Mouse (Mus musculus) left cerebral cortex, adult 18-20 months (tissue): ENCODE results near the gene Klri1. TPM values are rescaled to one million over a fixed set of nuclear protein-coding genes. Genes with fewer than 3 reads are reported as not detected.
"Not testable (repeated sequence)": the region's sequence is repeated elsewhere in the genome, so short reads cannot be mapped to it uniquely, and the experiment has no call there.

Source experiments
- DNase-seq, 2 experiments: peaks; one replicate each; pipeline ENCODE4 v3.0.0; 2021 to 2022; ENCODE audit warnings: low spot score in 2 of 2, mixed read lengths in 1 of 2
- long read RNA-seq, 2 experiments: library from polyadenylated mRNA; stranded (forward); transcript quantifications; one replicate each; pipeline ENCODE4 v2.0.0; 2021
- microRNA-seq, 2 experiments: library from miRNA; unstranded; fragments of <30 nt; microRNA quantifications; one replicate each; pipeline ENCODE4 v1.2.0; 2021
- total RNA-seq, 2 experiments: library from RNA; stranded (reverse); gene quantifications; 2 replicates each; pipeline ENCODE4 v1.2.3; 2021

The Klri1 gene
- total RNA-seq = not detected
- long read RNA-seq, experiment 1 = 0 reads
- long read RNA-seq, experiment 2 = 0 reads

DNA sequence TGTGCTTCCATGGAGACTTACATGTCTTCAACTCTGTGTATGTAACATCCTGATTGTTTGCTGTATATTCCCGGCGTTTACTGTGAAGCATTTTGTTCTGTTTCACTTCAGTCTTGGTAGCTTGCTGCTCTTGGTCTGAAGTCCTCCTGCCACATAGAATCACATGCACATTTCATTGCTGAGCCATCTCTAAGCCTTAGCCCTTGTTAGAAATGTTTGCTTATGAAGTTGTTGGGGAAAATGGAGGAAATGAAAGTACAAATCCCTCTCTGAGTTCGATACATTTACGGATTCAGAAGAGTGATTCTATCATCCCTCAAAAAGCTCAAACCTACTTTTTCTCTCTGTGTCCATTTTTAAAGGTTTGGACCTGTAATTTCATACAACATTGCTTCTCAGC lies at the start of gene Klri1:
Gene Klri1, minus strand, starts transcription at position 101 of the 400 bp plus-strand sequence.
- DNase-seq = no peak

GRCm38 (mm10) chr6:129747654-129748032 lies 30.7 kb upstream of the Klri1 start:
- no peak for DNase-seq

- DNase-seq = no peak
These were observed 30.2 kb upstream of the Klri1 start for GRCm38 (mm10) chr6:129747016-129747653.

DNA sequence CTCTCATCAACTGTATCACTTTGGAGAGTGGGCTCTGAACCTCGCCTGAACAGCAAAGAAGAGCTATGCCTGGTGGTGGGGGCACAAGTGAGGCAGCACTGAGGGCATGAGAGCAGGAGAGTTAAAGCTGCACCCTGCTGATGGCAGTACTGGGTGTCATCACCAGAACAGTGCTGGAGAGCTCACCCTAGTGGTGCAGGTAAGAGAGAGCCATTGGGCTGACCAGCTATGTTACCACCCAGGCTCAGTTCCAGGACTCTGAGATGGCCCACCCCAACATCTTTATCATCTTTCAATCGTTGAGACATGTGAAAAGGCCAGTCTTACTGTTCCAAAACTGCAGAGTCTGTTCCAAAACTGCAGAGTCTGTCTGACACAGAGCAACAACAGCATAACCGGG lies 29.2 kb upstream of the Klri1 start:
- no peak for DNase-seq

- DNase-seq = no peak
These were observed 23.3 kb upstream of the Klri1 start, which contains the start of gene Klri2 for GRCm38 (mm10) chr6:129740069-129740721. Klri2 (minus strand) TSS chr6:129740484.

- no peak for DNase-seq
These were observed 19.5 kb upstream of the Klri1 start for GRCm38 (mm10) chr6:129736414-129736813.

DNA sequence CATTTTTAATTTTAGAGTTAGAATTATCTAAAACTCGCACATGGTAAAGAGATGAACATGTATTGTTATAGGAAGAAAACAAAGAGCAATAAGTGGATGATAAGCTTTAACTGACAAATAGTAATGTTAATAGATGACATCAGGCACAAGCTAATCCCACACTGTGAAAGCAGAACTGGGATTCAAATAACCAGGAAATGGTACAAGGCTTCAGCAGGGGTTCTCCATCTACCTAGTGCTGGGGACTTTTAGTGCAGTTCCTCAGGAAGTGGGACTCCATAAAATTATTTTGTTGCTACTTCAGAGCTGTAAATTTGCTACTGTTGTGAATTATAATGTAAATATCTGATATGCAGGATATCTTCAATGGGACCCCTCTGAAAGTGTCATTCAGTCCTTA lies 10.3 kb upstream of the Klri1 start:
- DNase-seq = no peak

GRCm38 (mm10) chr6:129721390-129721789 lies 4.5 kb upstream of the Klri1 start:
- DNase-seq = no peak

- no peak for DNase-seq
These were observed 3.6 kb upstream of the Klri1 start for GRCm38 (mm10) chr6:129720487-129720886.

DNA sequence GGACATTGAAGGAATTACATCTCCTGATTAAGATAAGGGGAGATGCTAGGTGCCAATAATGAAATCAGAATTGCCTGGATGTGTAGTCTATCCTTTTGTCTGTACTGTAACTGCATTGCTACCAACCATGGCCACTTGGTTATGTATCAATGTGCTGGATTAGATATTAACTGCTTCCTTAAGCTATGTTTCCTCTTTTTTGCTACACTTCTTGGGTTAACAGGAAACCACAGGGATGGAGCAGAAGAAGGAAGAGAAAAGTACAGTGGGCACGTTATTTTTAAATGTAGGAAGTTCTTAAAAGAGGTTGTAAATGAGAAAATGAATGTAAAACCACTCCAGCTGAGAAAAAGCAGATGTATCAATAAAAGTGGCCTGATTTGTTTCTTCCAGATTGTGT lies 3.4 kb downstream of the Klri1 start:
- no peak for DNase-seq

DNA sequence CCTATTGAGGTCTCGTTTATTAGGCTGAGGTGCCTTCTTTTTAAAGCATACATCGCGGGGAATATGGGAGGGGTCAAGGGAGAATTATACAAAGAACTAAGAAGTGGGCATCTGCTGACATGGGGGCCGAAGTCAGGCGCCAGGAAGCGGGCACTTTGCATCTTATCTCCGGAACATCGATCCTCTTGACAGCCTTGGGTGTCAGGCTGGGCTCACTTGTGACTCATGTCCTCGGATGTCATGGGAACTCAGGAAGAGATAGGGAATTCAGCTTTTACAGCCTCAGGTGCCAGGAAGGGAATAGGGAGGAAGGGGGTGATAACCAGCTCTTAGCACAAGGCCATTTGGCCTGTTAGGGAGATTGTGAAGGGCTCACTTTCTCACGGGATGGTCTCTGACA lies 25.5 kb downstream of the Klri1 start:
- DNase-seq = not testable (repeated sequence)

DNA sequence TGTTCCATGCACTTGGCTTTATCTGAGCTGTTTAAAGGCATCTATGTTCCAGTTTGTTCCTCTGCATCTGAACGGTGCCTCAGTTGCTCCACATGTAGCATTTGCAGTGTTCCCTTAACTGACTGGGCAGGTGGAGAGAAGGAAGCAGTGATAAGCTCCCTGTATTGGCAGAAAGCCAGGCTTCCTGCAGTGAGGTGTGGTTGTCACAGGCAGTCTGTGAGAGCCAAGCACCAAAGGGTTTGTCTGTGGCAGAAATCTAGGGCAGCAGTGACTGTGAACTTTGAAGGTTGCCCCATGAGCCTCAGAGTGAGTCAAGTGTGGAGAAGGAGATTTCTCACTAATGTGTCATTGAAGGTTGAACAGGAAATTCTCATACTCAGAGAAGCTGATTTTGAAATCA lies 36.6 kb downstream of the Klri1 start:
- no peak for DNase-seq

GRCm38 (mm10) chr6:129678873-129679272 lies 38.1 kb downstream of the Klri1 start, which contains the start of gene Klrc1:
Klrc1 (minus strand) TSS chr6:129678973.
- DNase-seq = no peak

GRCm38 (mm10) chr6:129661301-129661700 lies 55.6 kb downstream of the Klri1 start:
- not testable (repeated sequence) for DNase-seq

- not testable (repeated sequence) for DNase-seq
These were observed 56.3 kb downstream of the Klri1 start, which contains the start of gene Klrc2 for GRCm38 (mm10) chr6:129660589-129660988. Klrc2 (minus strand) TSS chr6:129660689.

Small RNA genes within 50 kb of the gene (microRNA-seq; reads per million reads assigned to microRNA genes)
- 0 reads per million in 2 experiments for gene Mir680-1

Other genes with a start within 250 kb of the Klri1 start
- gene Olr1, start 210.0 kb downstream of the Klri1 start, total RNA-seq = not detected
- not detected for gene Tmem52b, start 204.6 kb downstream of the Klri1 start, total RNA-seq
- gene Gabarapl1, start 184.0 kb downstream of the Klri1 start, total RNA-seq = 100 to 1,000 TPM; 814 to 828 TPM
- gene Klre1, start 139.2 kb downstream of the Klri1 start, total RNA-seq = not detected
- gene Klrd1, start 125.3 kb downstream of the Klri1 start, total RNA-seq = not detected
- not detected for gene Klrk1, start 93.3 kb downstream of the Klri1 start, total RNA-seq
- not detected for gene Klrc3, start 73.8 kb downstream of the Klri1 start, total RNA-seq
- gene Klrc2, start 56.4 kb downstream of the Klri1 start, total RNA-seq = not detected
- gene Klrc1, start 38.2 kb downstream of the Klri1 start, total RNA-seq = not detected
- gene Klri2, start 23.4 kb upstream of the Klri1 start, total RNA-seq = not detected
- not detected for gene Gm156, start 67.1 kb upstream of the Klri1 start, total RNA-seq
- not detected for gene Gm17631, start 145.5 kb upstream of the Klri1 start, total RNA-seq
- gene Klra17, start 159.5 kb upstream of the Klri1 start, total RNA-seq = not detected
- gene Klra5, start 200.5 kb upstream of the Klri1 start, total RNA-seq = not detected